Mouse (Mus musculus) heart, adult 2 months (tissue): ENCODE measurements around the gene Mtmr11.

Source experiments
- CTCF ChIP-seq: fragments of 200-600 bp; IDR thresholded peaks from 2 replicates; pipeline ENCODE4 v1.8.1; 2022; ENCODE audit warnings: antibody characterized with exemption, mild to moderate bottlenecking, moderate library complexity
- POLR2A ChIP-seq: fragments of 200-500 bp; IDR thresholded peaks from 2 replicates; pipeline ENCODE4 v1.6.1; 2011; ENCODE audit warnings: mild to moderate bottlenecking, low read depth, low read length, control low read depth; ENCODE audit not compliant: insufficient read depth

GRCm38 (mm10) chr3:96160803-96161516 lies 844 bp upstream of the Mtmr11 start:
- TF ChIP-seq CTCF = no peak
- peak; percentile 58 for TF ChIP-seq POLR2A
